Mouse (Mus musculus) brain, embryonic 14.5 days (tissue): ENCODE data around the gene Stox2.

Source experiments
- CTCF ChIP-seq: fragments of 200-500 bp; IDR thresholded peaks from 2 replicates; pipeline ENCODE4 v1.5.1; 2012; ENCODE audit warnings: inconsistent platforms, mild to moderate bottlenecking, moderate library complexity, borderline replicate concordance; ENCODE audit not compliant: insufficient read depth, insufficient read length; ENCODE audit errors: extremely low read depth
- POLR2A ChIP-seq: fragments of 200-500 bp; IDR thresholded peaks from 2 replicates; pipeline ENCODE4 v1.6.1; 2012; ENCODE audit warnings: mild to moderate bottlenecking, inconsistent platforms, borderline replicate concordance; ENCODE audit not compliant: poor library complexity, insufficient read depth, insufficient read length, severe bottlenecking; ENCODE audit errors: extremely low read depth

GRCm38 (mm10) chr8:47232081-47232480 is 214.1 kb downstream of the Stox2 start:
- TF ChIP-seq CTCF (no peak), POLR2A (no peak)
